Mouse (Mus musculus): ENCODE data around the gene Tbl1x. TPM values are rescaled to one million over a fixed set of nuclear protein-coding genes. Genes with fewer than 3 reads are reported as not detected.

Tbl1x gene
- polyA plus RNA-seq (2015; fragmentation: Nextera tagmentation; extraction: Ambion mirVana): 65.0 and 69.9 TPM in 2 replicates

DNA sequence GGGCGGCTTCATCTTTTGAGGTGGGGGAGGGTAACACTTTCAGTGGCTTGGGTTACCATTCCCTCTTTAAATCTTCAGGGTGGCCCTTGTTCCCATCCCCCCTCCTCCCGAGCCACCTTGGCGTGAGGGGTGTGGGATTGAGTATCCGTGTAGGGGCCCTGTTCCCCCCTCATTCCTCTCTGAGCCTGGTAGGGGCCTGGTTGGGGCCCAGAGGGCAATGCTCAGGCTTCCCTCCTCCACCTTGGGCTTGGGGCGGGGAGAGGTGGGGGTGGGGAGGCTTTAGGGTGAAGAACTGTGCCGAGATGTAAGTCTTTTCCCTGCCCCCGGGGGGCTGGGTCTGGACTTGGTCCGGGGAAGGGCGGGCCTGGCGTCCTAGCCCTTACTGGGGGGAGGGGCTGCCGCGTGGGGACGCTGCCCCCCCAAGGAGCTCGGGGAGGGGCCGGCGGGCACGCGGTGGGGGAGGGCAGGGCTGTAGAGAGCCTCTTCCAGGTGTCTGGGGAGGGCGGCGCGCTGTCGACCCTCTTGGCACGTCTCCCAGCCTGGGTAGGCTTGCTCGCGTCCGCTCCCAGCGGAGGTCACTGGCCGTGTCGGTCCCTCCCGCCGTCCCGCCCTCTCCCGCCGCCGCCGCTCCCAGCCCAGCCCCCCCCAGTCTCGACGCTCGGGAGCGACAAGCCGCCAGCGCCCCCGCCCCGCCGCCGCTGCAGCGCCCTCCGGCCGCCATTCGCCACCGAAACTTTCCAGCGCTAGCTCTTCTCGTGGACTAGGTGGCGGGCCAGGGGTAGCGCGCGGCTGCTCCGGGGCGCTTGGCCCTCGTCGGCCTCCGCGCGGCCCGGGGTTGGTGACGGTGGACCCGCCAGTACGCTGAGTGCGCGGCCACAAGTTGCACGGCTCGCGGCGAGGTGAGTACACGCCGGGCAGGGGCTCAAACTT, at the start of gene Tbl1x:
Gene Tbl1x, plus strand, starts transcription at position 643 of the 930 bp plus-strand sequence.
- Histone ChIP-seq H3K4me3 (replicated peaks) (peak within 1 kb of the TSS; percentile 61), H3K27ac (peak within 1 kb of the TSS; percentile 95), H3K4me1 (0 out of 2 replicates have a peak, but pooled peaks cover 4% of the 10 kb centered on the region), H3K4me2 (peak within 1 kb of the TSS; percentile 51), H3K9ac (peak within 1 kb of the TSS; percentile 66; the same call in 1 of the 2 replicates), H3K27me3 (replicated peaks) (no peaks in the 10 kb centered on the region), H3K9me3 (no peaks in the 10 kb centered on the region), H3K36me3 (no peaks in the 10 kb centered on the region)
- peak; percentile 82 for ATAC-seq (ENCODE audit: insufficient read depth, low FRiP score, low read depth)
- WGBS: 15% methylated on average over 40 of the region's 76 CpGs

DNA sequence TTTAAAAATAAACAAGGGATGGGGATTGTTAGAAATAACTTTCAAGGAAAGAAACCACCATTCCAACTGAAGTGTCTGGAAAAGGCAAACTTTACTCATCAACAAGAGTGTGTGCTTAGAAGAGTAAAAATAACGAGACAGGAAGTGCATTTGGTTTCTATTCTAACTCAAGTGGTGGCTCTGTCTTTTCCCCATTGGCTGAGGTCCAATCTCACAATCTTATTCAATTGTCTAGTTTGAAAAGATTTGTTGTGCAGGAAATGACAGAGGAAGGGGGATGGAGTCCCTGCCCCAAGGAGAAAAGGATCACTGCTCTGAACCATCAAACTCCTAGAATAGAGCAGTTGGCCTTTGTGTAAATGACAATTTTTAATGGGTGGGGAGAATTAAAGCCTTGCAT, 41.6 kb upstream of the Tbl1x start:
- H3K4me1 ChIP-seq: no peaks in the 10 kb centered on the region
- ATAC-seq (ENCODE audit: insufficient read depth, low FRiP score, low read depth): no peak
- no peaks in the 10 kb centered on the region for H3K9me3 ChIP-seq
- no peaks in the 10 kb centered on the region for H3K36me3 ChIP-seq
- no peaks in the 10 kb centered on the region for H3K27me3 ChIP-seq (replicated peaks)
- no peak overlapping the region for H3K4me3 ChIP-seq (replicated peaks)
- no peak overlapping the region for H3K4me2 ChIP-seq
- WGBS: 54% methylated on average over 1 of the region's 1 CpGs
- no peak overlapping the region for H3K9ac ChIP-seq
- H3K27ac ChIP-seq: no peak overlapping the region

GRCm38 (mm10) chrX:77472858-77473257, 38.0 kb upstream of the Tbl1x start:
- H3K27ac ChIP-seq: no peak overlapping the region
- H3K9ac ChIP-seq: no peak overlapping the region
- H3K4me2 ChIP-seq: no peak overlapping the region
- H3K4me3 ChIP-seq (replicated peaks): no peak overlapping the region
- WGBS: 47% methylated on average over 1 of the region's 1 CpGs
- ATAC-seq (ENCODE audit: insufficient read depth, low FRiP score, low read depth): no peak
- H3K9me3 ChIP-seq: no peaks in the 10 kb centered on the region
- H3K27me3 ChIP-seq (replicated peaks): no peaks in the 10 kb centered on the region
- H3K4me1 ChIP-seq: no peaks in the 10 kb centered on the region
- H3K36me3 ChIP-seq: no peaks in the 10 kb centered on the region

GRCm38 (mm10) chrX:77473511-77473910, 37.3 kb upstream of the Tbl1x start:
- WGBS: 74% methylated on average over 1 of the region's 1 CpGs
- Histone ChIP-seq H3K27me3 (replicated peaks) (no peaks in the 10 kb centered on the region), H3K4me3 (replicated peaks) (no peak overlapping the region), H3K4me2 (no peak overlapping the region), H3K9ac (no peak overlapping the region), H3K36me3 (no peaks in the 10 kb centered on the region), H3K9me3 (no peaks in the 10 kb centered on the region), H3K27ac (no peak overlapping the region), H3K4me1 (no peaks in the 10 kb centered on the region)
- peak; percentile 78 for ATAC-seq (ENCODE audit: insufficient read depth, low FRiP score, low read depth)

DNA sequence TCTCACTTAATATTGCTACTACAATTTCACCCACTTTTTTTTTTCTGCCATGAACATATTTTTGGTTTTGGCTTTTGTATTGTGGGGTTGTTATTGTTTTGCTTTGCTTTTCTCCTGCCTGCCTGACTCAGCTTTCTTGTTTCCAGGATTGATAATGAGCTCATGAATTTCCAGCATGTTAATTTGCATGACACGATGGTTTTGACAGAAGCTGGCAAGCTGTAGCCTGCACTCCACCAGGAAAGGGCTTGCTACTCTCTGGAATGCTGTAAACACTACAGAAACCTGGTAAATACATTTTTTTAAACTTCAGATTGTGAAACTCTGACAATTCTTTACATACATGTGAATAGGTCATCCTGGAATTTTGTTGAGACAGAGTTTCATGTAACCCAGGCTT, 36.3 kb upstream of the Tbl1x start:
- H3K36me3 ChIP-seq: no peaks in the 10 kb centered on the region
- no peak overlapping the region for H3K4me2 ChIP-seq
- ATAC-seq (ENCODE audit: insufficient read depth, low FRiP score, low read depth): no peak

GRCm38 (mm10) chrX:77477526-77477925, 33.3 kb upstream of the Tbl1x start:
- H3K9me3 ChIP-seq: no peaks in the 10 kb centered on the region
- no peak overlapping the region for H3K4me3 ChIP-seq (replicated peaks)
- WGBS: 82% methylated on average over 2 of the region's 2 CpGs
- H3K4me1 ChIP-seq: no peaks in the 10 kb centered on the region
- no peak overlapping the region for H3K4me2 ChIP-seq
- no peaks in the 10 kb centered on the region for H3K27me3 ChIP-seq (replicated peaks)
- no peaks in the 10 kb centered on the region for H3K36me3 ChIP-seq
- no peak for ATAC-seq (ENCODE audit: insufficient read depth, low FRiP score, low read depth)
- H3K9ac ChIP-seq: no peak overlapping the region
- no peak overlapping the region for H3K27ac ChIP-seq

More for the DNA sequence above, 36.3 kb upstream of the Tbl1x start:
- 14% methylated on average over 1 of the region's 1 CpGs for WGBS
- Histone ChIP-seq H3K27me3 (replicated peaks) (no peaks in the 10 kb centered on the region), H3K4me1 (no peaks in the 10 kb centered on the region), H3K4me3 (replicated peaks) (no peak overlapping the region), H3K9ac (no peak overlapping the region), H3K9me3 (no peaks in the 10 kb centered on the region), H3K27ac (no peak overlapping the region)

GRCm38 (mm10) chrX:77487922-77488799, 22.7 kb upstream of the Tbl1x start:
- Histone ChIP-seq H3K4me2 (no peak overlapping the region), H3K9ac (no peak overlapping the region), H3K36me3 (no peaks in the 10 kb centered on the region), H3K27me3 (replicated peaks) (no peaks in the 10 kb centered on the region), H3K4me1 (no peaks in the 10 kb centered on the region), H3K27ac (no peak overlapping the region), H3K9me3 (no peaks in the 10 kb centered on the region), H3K4me3 (replicated peaks) (no peak overlapping the region)
- ATAC-seq (ENCODE audit: insufficient read depth, low FRiP score, low read depth): no peak
- 57% methylated on average over 7 of the region's 7 CpGs for WGBS

DNA sequence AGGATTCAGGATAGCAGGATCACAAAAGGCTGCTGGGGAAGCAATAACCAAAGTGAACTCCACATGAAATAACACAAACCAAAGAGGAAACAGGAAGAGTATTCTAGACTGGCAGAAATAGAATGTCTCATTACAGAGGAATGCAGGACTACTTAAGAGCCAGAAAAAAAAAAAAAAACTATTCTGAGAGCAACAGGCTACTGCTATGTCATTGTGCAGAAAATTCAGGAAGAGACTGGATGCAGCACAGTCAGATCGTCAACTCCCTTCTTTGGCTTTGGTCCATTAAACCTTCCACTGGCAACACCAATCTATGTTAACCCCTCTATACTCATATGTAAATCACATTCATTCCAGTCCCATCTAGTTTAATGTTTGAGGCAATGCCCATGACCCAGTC, 20.7 kb upstream of the Tbl1x start:
- H3K27ac ChIP-seq: no peak overlapping the region
- H3K9me3 ChIP-seq: no peaks in the 10 kb centered on the region
- H3K4me3 ChIP-seq (replicated peaks): no peak overlapping the region
- H3K36me3 ChIP-seq: no peaks in the 10 kb centered on the region
- no peak overlapping the region for H3K4me2 ChIP-seq
- no peaks in the 10 kb centered on the region for H3K4me1 ChIP-seq
- 30% methylated on average over 1 of the region's 1 CpGs for WGBS
- H3K9ac ChIP-seq: no peak overlapping the region
- no peaks in the 10 kb centered on the region for H3K27me3 ChIP-seq (replicated peaks)
- ATAC-seq (ENCODE audit: insufficient read depth, low FRiP score, low read depth): no peak

DNA sequence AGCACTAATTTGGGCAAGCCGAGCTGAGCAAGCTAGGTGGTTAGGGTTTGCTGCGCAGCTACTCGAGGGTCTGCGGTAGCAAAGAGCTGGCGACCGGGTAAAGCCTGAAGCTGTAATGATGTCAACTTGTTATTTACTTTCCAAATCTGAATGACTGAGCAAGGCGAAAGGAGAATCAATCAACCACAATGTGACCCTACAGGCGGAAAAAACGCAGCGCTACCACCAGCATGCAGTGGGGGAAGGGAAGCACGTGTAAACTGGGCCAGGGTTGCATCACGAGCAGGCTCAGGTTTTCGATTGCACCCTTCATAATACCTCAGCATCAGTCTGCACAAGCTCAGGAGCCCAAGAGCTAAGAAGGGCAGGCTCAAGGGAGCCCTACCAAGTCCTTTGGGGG, 1.7 kb upstream of the Tbl1x start:
- H3K4me2 ChIP-seq: peak overlapping the region; percentile 51
- WGBS: 21% methylated on average over 13 of the region's 13 CpGs
- no peaks in the 10 kb centered on the region for H3K27me3 ChIP-seq (replicated peaks)
- no peak overlapping the region for H3K9ac ChIP-seq
- 0 out of 2 replicates have a peak, but pooled peaks cover 4% of the 10 kb centered on the region for H3K4me1 ChIP-seq
- peak overlapping the region; percentile 8; the same call in 1 of the 2 replicates for H3K4me3 ChIP-seq (replicated peaks)
- no peaks in the 10 kb centered on the region for H3K9me3 ChIP-seq
- H3K27ac ChIP-seq: peak overlapping the region; percentile 95; the same call in 1 of the 2 replicates
- ATAC-seq (ENCODE audit: insufficient read depth, low FRiP score, low read depth): peak; percentile 52
- no peaks in the 10 kb centered on the region for H3K36me3 ChIP-seq

- H3K4me2 ChIP-seq: peak overlapping the region; percentile 51
- H3K9ac ChIP-seq: no peak overlapping the region
- 0 out of 2 replicates have a peak, but pooled peaks cover 4% of the 10 kb centered on the region for H3K4me1 ChIP-seq
- no peaks in the 10 kb centered on the region for H3K9me3 ChIP-seq
- 19% methylated on average over 10 of the region's 10 CpGs for WGBS
- no peaks in the 10 kb centered on the region for H3K27me3 ChIP-seq (replicated peaks)
- peak overlapping the region; percentile 95 for H3K27ac ChIP-seq
- no peaks in the 10 kb centered on the region for H3K36me3 ChIP-seq
- ATAC-seq (ENCODE audit: insufficient read depth, low FRiP score, low read depth): no peak
- H3K4me3 ChIP-seq (replicated peaks): peak overlapping the region; percentile 61
These were observed 1.0 kb upstream of the Tbl1x start for GRCm38 (mm10) chrX:77509776-77510175.

DNA sequence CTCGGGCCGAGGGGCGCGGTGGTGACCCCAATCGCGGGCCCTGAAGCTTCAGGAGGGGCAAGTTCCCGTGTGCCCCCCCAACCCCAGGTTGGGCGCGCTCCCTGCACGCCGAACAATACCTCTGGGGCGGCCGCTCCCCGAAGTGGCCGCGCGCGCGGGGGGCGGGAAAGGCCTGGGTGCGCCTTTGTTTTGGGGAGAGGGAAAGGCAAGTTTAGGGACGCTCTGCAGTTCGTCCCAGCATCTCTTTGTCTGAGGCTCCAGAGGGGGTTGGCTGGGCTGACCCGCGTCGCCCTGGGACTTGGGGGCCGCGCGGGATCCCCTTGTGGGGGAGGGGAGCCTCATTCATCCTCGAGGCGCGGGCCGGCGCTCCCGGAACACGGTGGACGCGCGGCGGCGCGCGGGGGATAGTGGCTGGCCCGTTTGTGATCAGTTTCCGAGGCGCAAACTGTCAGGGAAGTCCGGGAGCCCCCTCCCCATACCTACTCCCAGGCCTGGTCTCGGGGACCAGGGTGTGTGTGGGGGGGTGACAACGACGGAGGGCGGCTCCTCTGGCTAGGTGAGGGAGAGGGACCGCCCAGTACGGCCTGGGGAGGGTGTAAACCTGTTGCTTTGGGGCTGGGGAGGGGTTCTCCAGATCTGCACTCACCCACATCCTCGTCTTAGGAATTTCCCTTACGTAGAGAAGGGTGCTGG, 634 bp downstream of the Tbl1x start:
- Histone ChIP-seq H3K27ac (peak overlapping the region; percentile 95), H3K9me3 (no peaks in the 10 kb centered on the region), H3K4me1 (0 out of 2 replicates have a peak, but pooled peaks cover 4% of the 10 kb centered on the region), H3K36me3 (no peaks in the 10 kb centered on the region), H3K27me3 (replicated peaks) (no peaks in the 10 kb centered on the region), H3K4me3 (replicated peaks) (peak overlapping the region; percentile 61), H3K9ac (peak overlapping the region; percentile 66; the same call in 1 of the 2 replicates), H3K4me2 (peak overlapping the region; percentile 51)
- ATAC-seq (ENCODE audit: insufficient read depth, low FRiP score, low read depth): peak; percentile 6; the same call in 1 of the 2 replicates
- WGBS: 15% methylated on average over 46 of the region's 55 CpGs
